Mouse (Mus musculus): ENCODE data around the gene Tamm41. TPM values are rescaled to one million over a fixed set of nuclear protein-coding genes. Genes with fewer than 3 reads are reported as not detected.

Gene Tamm41
- 75.1 and 75.7 TPM in 2 replicates for polyA plus RNA-seq (2014; fragmentation: Nextera tagmentation; extraction: Ambion mirVana)

- peaks cover 11% of the 10 kb centered on the region for H3K4me1 ChIP-seq (ENCODE audit: control insufficient read depth, insufficient read depth, low read length)
- ATAC-seq (ENCODE audit: low FRiP score, low TSS enrichment), result peak; percentile 95
- peaks cover 21% of the 10 kb centered on the region for H3K36me3 ChIP-seq (ENCODE audit: control insufficient read depth, insufficient read depth, low read length)
- H3K9me3 ChIP-seq (ENCODE audit: control insufficient read depth, low read length), result no peaks in the 10 kb centered on the region
- peak within 1 kb of the TSS; percentile 30; the same call in 1 of the 2 replicates for H3K27ac ChIP-seq (ENCODE audit: low read depth, low read length)
- peak within 1 kb of the TSS; percentile 80 for H3K4me2 ChIP-seq (replicated peaks; ENCODE audit: low read depth, low read length)
- H3K4me3 ChIP-seq (ENCODE audit: low read length), result peak within 1 kb of the TSS; percentile 96
- H3K9ac ChIP-seq (ENCODE audit: low read depth, low read length), result peak within 1 kb of the TSS; percentile 84
- WGBS, result 2% methylated on average over 53 of the region's 57 CpGs
- no peaks in the 10 kb centered on the region for H3K27me3 ChIP-seq (ENCODE audit: control insufficient read depth, insufficient read depth, low read length)
Observed at GRCm38 (mm10) chr6:115037103-115038094, at the start of gene Tamm41. Gene Tamm41, minus strand, starts transcription at chr6:115037876.

- Histone ChIP-seq H3K27ac (ENCODE audit: low read depth, low read length) (no peak overlapping the region), H3K27me3 (ENCODE audit: control insufficient read depth, insufficient read depth, low read length) (no peaks in the 10 kb centered on the region), H3K36me3 (ENCODE audit: control insufficient read depth, insufficient read depth, low read length) (no peaks in the 10 kb centered on the region), H3K4me2 (replicated peaks; ENCODE audit: low read depth, low read length) (no peak overlapping the region), H3K9ac (ENCODE audit: low read depth, low read length) (no peak overlapping the region), H3K4me1 (ENCODE audit: control insufficient read depth, insufficient read depth, low read length) (no peaks in the 10 kb centered on the region), H3K4me3 (ENCODE audit: low read length) (no peak overlapping the region), H3K9me3 (ENCODE audit: control insufficient read depth, low read length) (no peaks in the 10 kb centered on the region)
- no peak for ATAC-seq (ENCODE audit: low FRiP score, low TSS enrichment)
- WGBS, result 56% methylated on average over 9 of the region's 9 CpGs
Observed at GRCm38 (mm10) chr6:115085274-115085841, 47.7 kb upstream of the Tamm41 start.

GRCm38 (mm10) chr6:115076781-115077575, 39.3 kb upstream of the Tamm41 start:
- 56% methylated on average over 9 of the region's 9 CpGs for WGBS
- Histone ChIP-seq H3K9ac (ENCODE audit: low read depth, low read length) (no peak overlapping the region), H3K9me3 (ENCODE audit: control insufficient read depth, low read length) (no peaks in the 10 kb centered on the region), H3K27ac (ENCODE audit: low read depth, low read length) (no peak overlapping the region), H3K27me3 (ENCODE audit: control insufficient read depth, insufficient read depth, low read length) (no peaks in the 10 kb centered on the region), H3K36me3 (ENCODE audit: control insufficient read depth, insufficient read depth, low read length) (no peaks in the 10 kb centered on the region), H3K4me3 (ENCODE audit: low read length) (no peak overlapping the region), H3K4me1 (ENCODE audit: control insufficient read depth, insufficient read depth, low read length) (no peaks in the 10 kb centered on the region), H3K4me2 (replicated peaks; ENCODE audit: low read depth, low read length) (no peak overlapping the region)
- no peak for ATAC-seq (ENCODE audit: low FRiP score, low TSS enrichment)

GRCm38 (mm10) chr6:115072024-115072423, 34.3 kb upstream of the Tamm41 start:
- no peaks in the 10 kb centered on the region for H3K9me3 ChIP-seq (ENCODE audit: control insufficient read depth, low read length)
- H3K4me2 ChIP-seq (replicated peaks; ENCODE audit: low read depth, low read length), result no peak overlapping the region
- H3K4me1 ChIP-seq (ENCODE audit: control insufficient read depth, insufficient read depth, low read length), result no peaks in the 10 kb centered on the region
- H3K36me3 ChIP-seq (ENCODE audit: control insufficient read depth, insufficient read depth, low read length), result no peaks in the 10 kb centered on the region
- no peak overlapping the region for H3K27ac ChIP-seq (ENCODE audit: low read depth, low read length)
- ATAC-seq (ENCODE audit: low FRiP score, low TSS enrichment), result no peak
- H3K9ac ChIP-seq (ENCODE audit: low read depth, low read length), result no peak overlapping the region
- H3K4me3 ChIP-seq (ENCODE audit: low read length), result no peak overlapping the region
- 87% methylated on average over 2 of the region's 2 CpGs for WGBS
- no peaks in the 10 kb centered on the region for H3K27me3 ChIP-seq (ENCODE audit: control insufficient read depth, insufficient read depth, low read length)

GRCm38 (mm10) chr6:115065411-115066241, 27.9 kb upstream of the Tamm41 start:
- Histone ChIP-seq H3K27ac (ENCODE audit: low read depth, low read length) (no peak overlapping the region), H3K4me2 (replicated peaks; ENCODE audit: low read depth, low read length) (no peak overlapping the region), H3K4me3 (ENCODE audit: low read length) (no peak overlapping the region), H3K9me3 (ENCODE audit: control insufficient read depth, low read length) (no peaks in the 10 kb centered on the region), H3K9ac (ENCODE audit: low read depth, low read length) (no peak overlapping the region), H3K4me1 (ENCODE audit: control insufficient read depth, insufficient read depth, low read length) (no peaks in the 10 kb centered on the region), H3K36me3 (ENCODE audit: control insufficient read depth, insufficient read depth, low read length) (no peaks in the 10 kb centered on the region), H3K27me3 (ENCODE audit: control insufficient read depth, insufficient read depth, low read length) (no peaks in the 10 kb centered on the region)
- WGBS, result 42% methylated on average over 13 of the region's 13 CpGs
- no peak for ATAC-seq (ENCODE audit: low FRiP score, low TSS enrichment)

GRCm38 (mm10) chr6:115062605-115063350, 25.1 kb upstream of the Tamm41 start:
- no peak for ATAC-seq (ENCODE audit: low FRiP score, low TSS enrichment)
- WGBS, result 74% methylated on average over 5 of the region's 5 CpGs

GRCm38 (mm10) chr6:115059227-115059626, 21.6 kb upstream of the Tamm41 start:
- no peak overlapping the region for H3K27ac ChIP-seq (ENCODE audit: low read depth, low read length)
- no peaks in the 10 kb centered on the region for H3K9me3 ChIP-seq (ENCODE audit: control insufficient read depth, low read length)
- H3K4me3 ChIP-seq (ENCODE audit: low read length), result no peak overlapping the region
- H3K4me1 ChIP-seq (ENCODE audit: control insufficient read depth, insufficient read depth, low read length), result no peaks in the 10 kb centered on the region
- WGBS, result 66% methylated on average over 5 of the region's 5 CpGs
- H3K36me3 ChIP-seq (ENCODE audit: control insufficient read depth, insufficient read depth, low read length), result no peaks in the 10 kb centered on the region
- no peak overlapping the region for H3K9ac ChIP-seq (ENCODE audit: low read depth, low read length)
- ATAC-seq (ENCODE audit: low FRiP score, low TSS enrichment), result no peak
- H3K27me3 ChIP-seq (ENCODE audit: control insufficient read depth, insufficient read depth, low read length), result no peaks in the 10 kb centered on the region
- H3K4me2 ChIP-seq (replicated peaks; ENCODE audit: low read depth, low read length), result no peak overlapping the region

More at GRCm38 (mm10) chr6:115062605-115063350, 25.1 kb upstream of the Tamm41 start:
- Histone ChIP-seq H3K36me3 (ENCODE audit: control insufficient read depth, insufficient read depth, low read length) (no peaks in the 10 kb centered on the region), H3K27me3 (ENCODE audit: control insufficient read depth, insufficient read depth, low read length) (no peaks in the 10 kb centered on the region), H3K4me3 (ENCODE audit: low read length) (no peak overlapping the region), H3K9ac (ENCODE audit: low read depth, low read length) (no peak overlapping the region), H3K4me2 (replicated peaks; ENCODE audit: low read depth, low read length) (no peak overlapping the region), H3K27ac (ENCODE audit: low read depth, low read length) (no peak overlapping the region), H3K9me3 (ENCODE audit: control insufficient read depth, low read length) (no peaks in the 10 kb centered on the region), H3K4me1 (ENCODE audit: control insufficient read depth, insufficient read depth, low read length) (no peaks in the 10 kb centered on the region)

GRCm38 (mm10) chr6:115056699-115057098, 19.0 kb upstream of the Tamm41 start:
- Histone ChIP-seq H3K9me3 (ENCODE audit: control insufficient read depth, low read length) (no peaks in the 10 kb centered on the region), H3K4me1 (ENCODE audit: control insufficient read depth, insufficient read depth, low read length) (no peaks in the 10 kb centered on the region), H3K4me3 (ENCODE audit: low read length) (no peak overlapping the region), H3K9ac (ENCODE audit: low read depth, low read length) (no peak overlapping the region), H3K27me3 (ENCODE audit: control insufficient read depth, insufficient read depth, low read length) (no peaks in the 10 kb centered on the region), H3K36me3 (ENCODE audit: control insufficient read depth, insufficient read depth, low read length) (no peaks in the 10 kb centered on the region), H3K27ac (ENCODE audit: low read depth, low read length) (no peak overlapping the region), H3K4me2 (replicated peaks; ENCODE audit: low read depth, low read length) (no peak overlapping the region)
- 25% methylated on average over 2 of the region's 2 CpGs for WGBS
- ATAC-seq (ENCODE audit: low FRiP score, low TSS enrichment), result 0 out of 2 replicates have a peak, but pooled peaks have one; percentile 35
